Mouse (Mus musculus): ENCODE measurements at regions not wholly inside any gene's neighbourhood (a gene's known extent, or its start where the extent isn't known, plus 50 kb on each side); places are given as distances from the start of the nearest gene placed in this dataset.
"Not testable (repeated sequence)": the region's sequence is repeated elsewhere in the genome, so short reads cannot be mapped to it uniquely, and the experiment has no call there.

DNA sequence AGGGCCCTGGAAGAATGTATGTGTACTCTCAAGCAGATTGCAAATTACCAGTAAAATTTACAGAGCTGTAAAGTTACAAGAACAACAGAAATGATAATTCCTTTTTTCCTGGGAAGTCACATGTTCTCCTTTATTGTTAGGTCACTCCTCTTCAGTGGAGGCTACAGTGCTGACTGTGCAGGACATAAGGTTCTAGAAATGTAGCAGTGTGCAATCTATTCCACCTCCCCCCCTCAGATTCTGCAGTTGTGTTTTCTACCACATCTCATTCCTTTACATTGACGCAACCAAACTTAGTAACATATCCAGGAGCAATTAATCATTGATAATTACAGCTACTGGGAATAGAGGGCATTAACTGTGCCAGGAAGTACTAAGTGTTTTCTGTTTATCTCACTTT is 385.3 kb upstream of the Tnc start:
- DNase-seq, result no peak

DNA sequence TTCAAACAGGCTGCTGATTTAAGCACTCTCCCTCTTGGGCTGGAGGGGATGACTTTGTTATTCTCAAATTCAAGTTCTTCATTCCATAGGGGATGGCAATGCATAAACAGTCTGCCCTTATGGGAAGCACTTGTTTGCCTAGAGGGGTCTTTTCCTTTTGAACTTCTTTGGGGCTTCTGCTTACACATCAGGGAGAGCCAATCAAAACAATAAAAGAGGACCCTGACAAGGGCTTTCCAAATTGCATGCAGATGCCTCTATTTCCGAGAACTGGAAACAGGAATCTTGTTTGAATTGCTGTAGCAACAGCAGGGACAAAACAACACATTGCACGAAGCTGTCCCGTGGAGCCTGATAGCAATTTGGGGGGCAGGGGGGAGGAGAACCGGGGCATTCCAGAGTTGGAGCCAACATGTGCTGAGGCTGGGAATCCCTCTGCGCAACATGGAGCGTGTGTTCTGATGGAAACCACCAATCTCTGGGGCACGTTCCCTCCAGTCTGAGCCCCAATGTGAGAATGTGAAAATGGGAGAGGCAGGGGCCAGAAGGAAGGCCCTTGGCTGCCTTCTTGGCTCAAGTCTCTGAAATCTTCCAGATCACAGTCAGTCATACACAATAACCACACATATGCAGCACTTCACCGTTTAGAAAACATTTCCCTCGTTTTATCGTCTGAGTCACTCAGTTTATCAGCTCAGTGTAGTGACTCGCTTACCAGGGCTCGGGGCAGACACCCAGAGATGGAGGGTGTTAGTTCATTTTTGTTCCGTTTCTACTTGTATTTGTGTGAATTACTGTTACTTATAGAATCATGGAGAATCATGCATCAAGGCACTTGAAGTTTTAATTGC is 391.2 kb upstream of the Tnc start:
- no peak for DNase-seq

DNA sequence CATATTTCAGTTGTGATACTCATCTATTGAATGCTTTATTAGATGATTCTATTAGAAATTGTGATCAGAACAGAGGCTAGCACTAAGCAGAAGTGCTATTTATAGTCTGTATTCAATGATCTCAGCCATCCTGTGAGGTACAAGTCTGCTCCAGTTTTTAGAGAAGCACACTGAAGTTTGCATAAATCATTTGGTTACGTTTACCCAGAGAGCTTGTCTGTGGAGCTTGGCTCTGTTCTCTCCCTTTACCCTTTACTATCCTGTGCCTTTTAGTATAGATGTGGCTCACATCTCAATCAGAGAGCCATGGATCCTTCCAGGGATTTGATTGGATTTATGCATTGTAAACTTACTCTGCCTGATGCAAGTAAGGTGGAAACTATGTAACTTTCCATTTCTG is 404.6 kb upstream of the Tnc start:
- DNase-seq, result no peak

DNA sequence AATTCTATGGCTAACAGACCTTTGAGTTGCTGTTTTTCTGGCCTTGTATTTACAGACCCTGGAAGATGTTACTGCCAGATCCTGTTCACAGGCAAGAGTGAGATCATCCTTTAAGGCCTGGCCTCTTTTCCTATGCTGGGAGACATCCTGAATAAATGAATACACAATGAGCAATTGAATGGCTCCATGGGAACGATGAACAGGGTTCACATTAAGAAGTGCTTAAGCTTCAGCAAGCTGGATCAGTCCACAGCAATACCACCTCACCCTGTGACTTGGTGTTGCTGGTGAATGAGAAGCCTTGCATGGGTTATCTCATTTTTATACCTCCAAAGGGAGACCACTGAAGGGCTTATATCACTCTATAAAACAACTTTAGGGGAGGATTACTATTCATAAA is 405.1 kb upstream of the Tnc start:
- no peak for DNase-seq

DNA sequence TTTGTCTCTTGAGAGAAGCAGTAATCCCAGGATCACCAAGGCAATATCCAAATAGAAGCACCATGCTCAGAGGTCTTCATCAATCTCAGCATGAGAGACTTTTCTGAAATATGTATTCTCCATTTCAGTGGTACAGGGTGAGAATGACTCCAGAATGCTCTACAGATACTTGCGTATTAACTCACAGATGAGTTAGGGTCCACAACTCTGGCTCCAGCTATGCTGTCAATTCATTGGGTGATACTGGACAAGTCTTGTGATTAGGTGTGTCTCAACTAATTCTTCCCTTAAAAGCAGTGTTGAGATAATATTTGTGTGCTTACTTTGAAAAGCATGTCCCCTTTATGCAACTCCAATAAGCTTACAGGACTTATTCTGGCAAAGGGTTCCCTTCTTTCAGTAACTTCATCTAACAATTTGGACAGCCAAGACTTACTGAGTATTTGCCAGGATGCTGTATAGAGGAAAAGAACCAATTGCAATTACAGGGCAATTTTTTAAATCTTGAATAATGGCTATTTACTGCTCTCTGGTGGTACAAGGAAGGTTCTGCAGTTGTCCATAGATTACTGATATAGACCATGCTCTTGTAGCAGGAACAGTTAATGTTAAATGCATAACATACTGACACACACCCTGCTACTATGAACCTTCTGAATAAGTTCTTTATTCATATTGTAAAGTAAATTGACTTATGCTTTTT is 445.6 kb upstream of the Tnc start:
- no peak for DNase-seq

DNA sequence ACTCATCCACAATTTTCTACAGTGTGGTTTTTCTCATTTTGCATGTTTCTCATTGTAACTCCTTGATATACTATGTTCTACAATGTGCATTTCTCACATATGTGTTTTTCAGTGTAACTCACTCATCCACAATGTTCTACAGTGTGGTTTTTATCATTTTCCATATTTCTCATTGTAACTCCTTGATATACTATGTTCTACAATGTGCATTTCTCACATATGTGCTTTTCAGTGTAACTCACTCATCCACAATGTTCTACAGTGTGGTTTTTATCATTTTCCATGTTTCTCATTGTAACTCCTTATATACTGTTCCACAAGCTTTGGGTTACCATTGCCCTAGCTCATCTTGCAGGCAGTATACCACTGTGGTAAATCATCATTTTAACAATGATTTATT is 450.9 kb upstream of the Tnc start:
- not testable (repeated sequence) for DNase-seq

DNA sequence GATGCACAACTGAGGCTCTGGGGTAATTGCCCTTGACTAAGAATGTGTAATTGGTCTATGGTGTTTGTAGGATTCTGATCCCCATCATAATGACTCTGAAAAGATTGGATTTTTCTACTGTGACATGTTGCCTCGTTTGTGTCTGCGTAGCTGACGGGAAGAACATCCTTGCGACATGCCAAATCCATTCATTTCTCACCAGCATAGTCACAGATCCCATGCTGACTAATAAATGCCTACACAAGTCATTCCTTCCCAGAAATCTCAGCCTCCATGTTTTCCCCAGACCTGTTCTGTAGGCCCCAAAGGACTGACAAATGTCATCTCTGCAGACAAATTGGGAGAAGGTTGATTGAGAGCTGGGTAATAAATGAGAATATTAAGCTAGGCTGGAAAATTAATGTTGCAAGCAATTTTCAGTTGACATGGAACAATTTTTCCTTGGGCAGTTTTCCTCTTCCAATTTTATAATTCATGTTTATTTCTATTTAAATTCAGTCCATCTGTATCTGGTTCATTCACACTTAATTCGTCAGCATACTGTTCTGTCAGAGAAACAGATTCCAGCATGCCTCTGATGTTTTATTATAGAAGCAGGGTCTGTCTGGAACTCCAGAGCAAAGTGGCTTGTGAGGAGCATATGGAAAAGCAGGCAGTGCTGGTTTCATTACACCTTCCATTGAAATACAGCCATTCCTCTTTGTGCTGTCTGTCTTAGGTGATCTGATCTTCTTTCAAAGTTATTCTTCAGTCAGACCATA is 454.0 kb upstream of the Tnc start:
- no peak for DNase-seq

DNA sequence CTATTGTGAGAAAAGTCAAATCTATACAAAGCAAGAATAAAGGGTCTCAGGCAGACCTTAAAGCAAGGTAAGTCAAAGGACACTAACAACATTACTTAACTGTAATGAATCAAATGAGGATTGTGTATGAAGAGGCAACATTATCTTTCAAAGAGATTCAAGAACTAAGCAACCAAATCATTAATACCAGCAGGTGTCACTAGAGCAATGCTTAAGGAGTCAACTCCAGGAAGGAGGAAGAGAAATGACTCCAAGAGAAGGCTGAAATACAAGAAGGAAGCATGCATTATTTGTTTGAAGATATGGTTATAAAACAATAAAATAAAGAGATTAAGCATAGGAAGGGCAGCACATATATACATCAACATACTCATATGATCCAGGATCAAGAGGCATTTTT is 475.1 kb upstream of the Tnc start:
- DNase-seq, result no peak

DNA sequence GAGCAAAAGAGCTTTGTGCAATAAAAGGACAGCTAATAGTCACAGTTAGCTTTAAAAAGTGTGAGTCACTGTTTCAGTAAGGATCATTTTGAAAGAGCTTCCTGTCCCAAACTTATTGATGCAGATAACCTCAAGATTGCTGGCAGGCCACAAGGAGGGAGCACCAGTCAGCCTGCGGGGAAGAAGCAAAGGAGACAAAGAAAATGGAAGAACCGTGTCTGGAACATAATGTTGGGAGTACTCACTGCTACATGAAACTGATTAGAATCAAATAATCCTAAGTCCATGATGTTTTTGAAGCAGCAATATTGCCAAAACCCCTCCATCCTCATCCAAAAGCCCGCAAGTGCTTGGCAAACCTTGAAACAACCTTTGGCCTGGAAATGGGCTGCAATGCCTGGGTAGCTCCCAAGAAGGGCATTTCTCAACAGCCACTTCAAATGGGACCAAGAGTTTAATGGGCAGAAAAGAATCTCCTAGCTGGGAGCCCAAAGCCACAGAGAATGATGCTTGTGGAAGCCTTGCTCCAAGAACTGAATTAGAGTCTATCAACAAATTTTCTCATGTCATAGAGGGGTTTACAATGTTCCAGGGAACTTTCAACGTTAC is 481.0 kb upstream of the Tnc start:
- DNase-seq, result no peak

DNA sequence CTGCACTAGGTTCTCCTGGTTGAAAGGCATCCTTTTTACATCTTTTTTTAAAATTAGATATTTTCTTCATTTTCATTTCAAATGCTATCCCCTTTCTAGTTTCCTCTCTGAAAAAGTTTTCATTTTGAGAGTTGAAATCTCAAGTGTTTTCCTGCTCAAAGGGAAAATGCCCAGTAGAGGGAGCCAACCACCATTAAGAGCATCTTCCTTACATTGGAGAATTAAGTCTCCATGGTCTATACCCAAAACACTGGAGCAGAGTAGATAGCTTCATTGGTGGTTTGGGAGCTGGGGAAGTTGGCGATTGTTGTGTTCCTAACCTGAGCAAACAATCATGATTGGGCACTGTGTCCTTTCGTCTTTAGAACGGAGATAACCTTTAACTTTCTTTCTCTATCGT is 483.8 kb upstream of the Tnc start:
- DNase-seq, result peak; percentile 4

DNA sequence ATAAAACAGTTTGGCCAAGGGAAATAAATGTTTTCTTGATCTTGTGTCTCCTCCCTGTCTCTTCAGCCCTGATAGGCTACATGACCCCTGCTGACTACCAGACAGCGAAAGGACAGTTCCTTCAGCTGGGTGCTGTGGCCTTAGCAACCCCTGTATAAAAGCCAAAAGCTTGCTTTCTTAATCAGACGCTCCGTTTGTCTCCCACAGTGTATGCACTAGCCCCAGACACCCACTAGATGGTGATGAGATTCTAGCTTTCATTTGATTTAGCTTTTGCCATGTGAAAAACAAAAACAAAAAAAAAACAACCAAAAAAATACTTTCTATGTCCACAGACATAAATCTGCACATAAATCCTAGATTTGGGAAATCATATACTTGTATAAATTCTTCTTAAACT is 486.2 kb upstream of the Tnc start:
- peak; percentile 4 for DNase-seq

DNA sequence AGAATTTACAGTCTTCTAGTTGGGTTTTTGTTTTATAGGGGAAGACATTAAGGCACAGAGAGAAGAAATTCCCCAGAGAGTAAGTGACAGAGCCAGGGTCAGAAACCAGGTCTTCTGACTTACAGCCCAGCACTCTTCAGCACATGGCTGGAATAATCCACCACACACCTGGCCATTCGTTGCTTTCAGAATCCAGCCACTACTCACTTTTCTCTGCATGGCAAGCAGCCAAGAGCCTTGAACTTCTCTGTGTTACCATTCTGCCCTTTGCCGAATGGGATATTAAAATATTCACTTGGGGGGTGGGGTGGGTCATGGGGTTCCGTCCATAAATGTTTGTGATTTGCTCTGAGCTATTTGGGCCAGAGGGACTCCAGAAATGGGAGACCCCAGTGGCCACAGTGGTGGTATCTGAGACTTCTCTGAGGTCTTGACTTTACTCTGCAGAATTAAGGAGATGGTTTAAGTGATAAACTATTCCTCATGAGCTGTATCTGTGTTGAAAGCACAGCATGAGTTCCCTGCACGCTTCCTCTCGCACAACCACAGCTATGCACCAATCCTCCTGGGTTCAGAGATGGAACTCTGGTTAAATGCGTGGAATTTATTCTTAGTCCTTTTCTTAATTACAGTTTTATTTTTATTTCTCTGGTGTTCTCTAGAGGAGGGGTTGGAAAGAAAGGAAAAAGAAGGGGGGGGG is 488.9 kb upstream of the Tnc start:
- no peak for DNase-seq

DNA sequence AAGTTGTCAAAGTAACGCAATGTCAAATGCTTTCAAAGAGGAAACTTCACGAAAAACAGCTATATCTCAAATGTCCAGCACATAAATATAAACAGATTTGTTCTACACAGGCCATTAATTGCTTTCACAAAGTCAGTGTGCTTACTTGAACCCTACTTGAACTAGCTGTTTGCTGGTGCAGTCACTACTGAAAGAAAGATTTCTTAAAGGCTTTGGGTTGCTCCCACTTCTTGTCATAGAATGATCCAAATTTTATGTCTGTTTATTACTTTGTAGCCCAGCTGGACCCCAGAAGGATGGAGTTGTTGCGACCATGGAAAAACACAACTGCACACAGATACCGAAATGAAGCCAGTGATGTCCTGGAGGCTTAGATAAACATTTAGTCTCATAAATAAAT is 491.2 kb upstream of the Tnc start:
- no peak for DNase-seq

DNA sequence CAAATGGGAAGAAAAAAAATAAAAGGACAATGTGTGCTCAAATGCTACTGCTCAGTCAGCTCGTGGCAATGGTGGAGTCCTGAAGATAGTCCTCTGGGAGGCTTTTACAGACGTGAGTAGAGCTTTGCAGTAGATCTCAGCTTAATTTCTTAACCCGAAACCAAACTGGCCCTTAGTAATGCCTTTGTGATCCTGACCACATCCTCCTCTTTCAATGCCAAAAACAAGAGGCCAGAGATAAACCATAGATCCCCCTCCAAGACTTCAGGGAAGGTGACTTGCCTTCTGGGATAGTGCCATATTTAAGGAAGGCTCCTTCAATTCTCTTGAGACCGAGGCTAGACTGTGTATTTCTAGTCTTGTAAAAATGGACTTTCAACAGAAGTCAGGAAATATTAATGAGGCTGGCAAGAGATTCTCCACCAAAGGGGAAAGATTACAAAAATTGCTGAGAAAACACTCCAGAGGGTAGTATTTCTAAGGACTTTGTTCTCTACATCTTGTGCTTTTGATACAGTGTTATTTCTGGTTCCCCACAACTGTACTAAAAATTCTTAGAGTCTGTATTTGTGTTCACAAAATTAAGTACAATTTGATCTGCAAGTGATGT is 497.9 kb upstream of the Tnc start:
- DNase-seq, result no peak

DNA sequence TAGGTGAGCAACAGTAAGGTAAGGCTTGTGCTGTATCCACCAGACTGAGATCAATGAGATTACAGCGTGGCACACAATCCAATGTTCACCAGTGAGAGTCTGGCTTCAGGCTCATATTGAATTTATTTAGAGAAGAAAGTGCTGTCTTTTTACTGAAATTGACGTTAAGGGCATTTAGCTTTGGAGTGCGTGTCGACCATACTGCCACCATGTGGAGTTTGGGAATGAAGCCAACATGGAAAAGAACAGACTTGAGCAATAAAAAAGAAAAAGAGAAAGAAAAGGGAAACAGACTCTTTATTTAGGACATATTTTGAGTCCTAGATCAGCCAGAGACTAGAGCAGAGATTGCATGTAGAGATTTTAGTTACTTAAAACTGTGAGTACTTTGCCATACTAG is 499.6 kb upstream of the Tnc start:
- DNase-seq, result no peak

DNA sequence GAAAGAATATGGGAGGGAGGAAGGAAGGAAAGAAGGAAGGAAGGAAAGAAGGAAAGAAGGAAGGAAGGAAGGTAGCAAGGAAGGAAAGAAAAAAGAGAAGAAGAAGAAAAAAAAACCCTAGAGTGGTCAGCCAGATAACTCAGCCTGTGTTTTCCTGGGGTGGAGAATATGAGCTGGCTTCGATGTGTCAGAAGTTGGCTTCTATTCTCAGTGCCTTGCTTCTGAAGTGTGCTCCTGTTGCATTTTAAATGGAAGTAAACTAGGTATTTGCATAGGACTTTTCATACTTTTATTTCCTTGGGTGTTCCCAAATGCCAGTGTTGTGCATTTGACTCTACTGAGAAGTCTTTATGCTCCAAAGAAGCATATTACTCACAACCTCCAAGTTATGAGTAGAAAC is 515.7 kb upstream of the Tnc start:
- no peak for DNase-seq

DNA sequence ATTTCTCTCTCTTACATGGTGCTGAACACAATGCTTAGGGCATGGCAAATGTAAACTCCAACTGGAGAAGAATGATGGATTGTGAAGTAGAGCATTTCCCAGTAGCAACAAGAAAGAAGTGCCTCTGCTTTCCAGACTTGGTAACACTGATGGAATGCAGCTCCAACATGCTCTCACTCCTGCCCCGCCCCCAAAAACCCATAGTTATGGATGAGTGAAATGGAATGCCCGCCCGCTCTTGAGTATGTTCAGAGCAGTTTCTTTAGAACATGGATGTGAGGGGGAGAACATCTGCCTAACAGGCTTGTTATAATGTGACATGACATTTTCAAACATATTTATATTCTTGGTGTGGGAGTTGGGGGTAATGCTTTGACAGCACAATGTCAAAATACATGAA is 517.2 kb upstream of the Tnc start:
- no peak for DNase-seq

DNA sequence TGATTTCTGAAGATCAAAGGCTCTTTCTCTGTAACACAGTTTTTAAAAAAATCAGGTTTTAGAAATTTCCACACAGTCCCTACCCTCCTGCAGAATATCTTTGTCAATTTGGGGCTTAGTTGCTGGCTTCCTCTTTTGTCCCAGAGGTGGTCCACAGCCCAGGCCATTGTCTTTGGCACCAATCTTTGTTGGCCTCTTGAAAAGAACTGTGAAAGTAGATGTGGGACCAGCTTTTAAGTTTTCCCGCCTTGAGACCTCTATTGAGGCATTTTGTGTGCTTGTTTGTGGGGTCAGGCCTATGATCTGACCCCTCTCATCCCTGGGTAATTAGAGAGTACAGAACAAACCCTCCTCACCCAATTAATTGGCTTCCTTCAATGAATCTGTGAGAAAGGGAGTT is 523.9 kb upstream of the Tnc start:
- DNase-seq, result no peak

DNA sequence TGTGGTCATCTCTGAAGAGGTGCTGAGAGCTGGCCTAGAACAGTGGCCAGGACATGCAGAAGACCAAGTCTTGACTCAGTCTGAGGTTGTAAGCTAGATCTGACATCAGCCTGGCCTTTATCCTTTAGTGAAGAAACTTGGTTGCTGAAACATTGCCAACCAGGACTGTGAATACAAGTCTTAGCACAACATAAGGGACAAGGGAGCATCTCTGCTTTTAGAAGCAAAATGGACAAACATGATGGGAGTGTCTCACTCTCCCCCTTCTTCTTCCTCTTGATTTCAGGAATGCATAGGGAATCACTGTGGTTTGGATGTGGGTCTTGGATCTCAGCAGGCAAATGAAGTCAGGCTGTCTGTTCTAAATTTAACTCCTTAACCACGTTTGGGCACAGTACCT is 529.1 kb upstream of the Tnc start:
- DNase-seq, result no peak

DNA sequence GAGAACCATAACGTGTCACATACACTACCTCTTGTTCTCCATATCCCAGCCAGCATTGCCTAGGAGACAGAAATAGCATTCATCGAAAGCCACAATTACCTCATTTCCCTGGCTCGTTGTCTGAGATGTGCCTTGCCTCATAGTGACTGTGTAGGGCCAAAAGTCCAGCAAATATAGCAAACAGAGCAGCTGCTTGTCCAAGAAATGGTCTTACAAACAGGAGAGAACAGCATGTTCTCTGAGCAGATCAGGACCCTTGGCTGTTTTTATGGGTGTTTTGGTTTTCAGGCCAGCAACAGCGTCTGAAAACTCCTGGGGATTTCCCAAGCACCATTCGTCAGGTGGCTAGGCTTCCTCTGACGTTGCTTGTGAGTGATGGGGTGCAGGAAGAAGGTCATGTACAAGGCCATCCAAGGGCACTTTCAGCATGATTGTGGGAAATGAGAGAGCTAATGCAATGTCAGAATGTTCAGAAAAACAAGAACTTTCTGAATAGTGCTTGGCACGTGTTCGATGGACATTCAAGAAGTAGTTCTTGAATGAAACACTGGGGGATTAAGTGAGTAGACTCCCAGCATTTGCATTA is 528.9 kb upstream of the Pappa start:
- DNase-seq, result no peak

DNA sequence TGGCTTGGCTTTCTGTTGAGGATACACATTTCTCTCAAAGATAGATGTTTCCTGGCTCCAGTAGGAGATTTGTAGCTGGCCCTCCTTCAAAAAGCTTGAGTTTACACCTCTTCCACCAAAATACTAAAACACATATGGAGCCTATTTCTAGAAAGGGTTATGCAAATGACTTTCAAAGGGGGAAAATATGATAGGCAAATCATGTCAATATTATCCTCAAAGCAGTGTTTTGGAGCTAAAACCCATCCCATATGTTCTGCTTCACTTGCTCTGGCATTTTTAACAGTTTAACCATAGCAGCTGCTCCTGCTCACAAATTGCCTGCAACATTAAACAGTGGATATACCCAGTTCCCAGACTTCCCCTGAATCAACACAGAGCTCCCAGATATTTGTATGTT is 525.5 kb upstream of the Pappa start:
- DNase-seq, result peak; percentile 5

DNA sequence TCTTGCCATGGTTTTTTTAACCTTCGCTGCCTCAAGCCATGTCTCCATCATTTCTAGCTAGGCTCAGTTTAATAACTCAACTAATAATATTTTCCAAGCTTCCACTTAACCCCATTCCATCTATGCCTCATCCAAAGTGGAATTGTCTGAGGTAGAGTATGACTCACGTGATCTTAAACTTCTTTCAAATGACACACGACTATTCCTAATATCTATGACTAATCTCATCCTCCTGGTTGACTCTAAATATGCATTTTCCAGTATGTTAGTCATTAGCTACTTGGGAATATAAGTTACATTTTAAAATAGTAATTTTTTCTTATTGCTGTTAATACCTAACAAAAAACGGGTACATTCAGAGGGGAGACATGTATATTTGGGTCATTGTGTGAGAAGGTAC is 524.8 kb upstream of the Pappa start:
- DNase-seq, result no peak
